Mouse (Mus musculus) embryo, embryonic 11.5 days (tissue): ENCODE data around the gene Ppm1a.
"Not testable (repeated sequence)": the region's sequence is repeated elsewhere in the genome, so short reads cannot be mapped to it uniquely, and the experiment has no call there.

Experiments used
- DNase-seq: peaks from one replicate; pipeline ENCODE4 v3.0.0-alpha.2; 2012; ENCODE audit warnings: low read depth, low spot score

Gene Ppm1a

DNA sequence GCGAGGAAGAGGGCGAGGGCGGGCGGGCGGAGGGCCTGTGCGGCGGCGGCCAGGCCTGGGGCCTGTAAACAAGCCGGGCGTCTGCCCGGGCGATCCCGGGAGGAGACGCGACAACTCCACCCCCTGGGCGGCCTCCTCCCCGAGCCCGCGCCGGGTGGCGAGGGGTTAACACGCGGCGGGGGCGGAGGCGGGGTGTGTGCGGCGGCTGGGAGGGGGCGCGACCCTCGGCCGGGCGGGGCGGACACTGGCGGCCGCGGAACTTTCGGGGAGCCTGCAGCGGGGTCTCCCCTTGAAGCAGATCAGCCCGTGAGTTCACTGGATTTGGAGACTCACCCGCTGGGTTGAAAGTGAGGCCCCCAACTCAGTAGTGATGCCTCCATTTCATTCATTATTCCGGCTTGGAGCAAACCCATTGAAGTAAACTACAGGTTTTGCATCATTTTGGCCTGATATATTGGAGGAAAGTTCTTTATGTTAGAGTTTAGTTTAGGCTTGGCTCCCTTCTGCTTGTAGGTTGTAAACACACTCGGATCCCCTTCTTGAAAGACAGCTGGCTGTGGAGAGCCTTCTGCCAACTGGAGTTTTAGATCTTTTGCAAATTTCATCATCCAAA is 4.5 kb downstream of the Ppm1a start:
- peak; percentile 50 for DNase-seq

DNA sequence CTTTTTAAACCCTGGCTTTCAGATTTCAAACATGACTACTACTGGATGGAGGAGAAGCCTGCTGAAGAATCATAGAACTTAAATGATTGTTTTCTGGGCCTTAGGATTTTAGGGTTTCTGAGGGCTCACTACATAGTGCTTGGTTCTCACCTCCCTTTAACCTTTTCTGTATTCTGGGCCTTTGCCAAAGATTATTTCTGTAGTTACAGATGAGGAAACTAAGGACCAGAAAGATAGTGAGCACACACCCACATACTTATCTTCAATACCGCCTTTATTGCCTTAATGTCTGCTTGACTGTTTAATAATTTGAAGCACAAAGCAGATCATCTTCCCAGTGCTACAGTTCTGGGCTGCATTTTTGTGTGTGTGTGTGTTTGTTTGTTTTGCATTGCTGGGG is 5.2 kb downstream of the Ppm1a start:
- DNase-seq: no peak

- DNase-seq: no peak
These were observed 5.9 kb downstream of the Ppm1a start for GRCm38 (mm10) chr12:72763156-72763555.

DNA sequence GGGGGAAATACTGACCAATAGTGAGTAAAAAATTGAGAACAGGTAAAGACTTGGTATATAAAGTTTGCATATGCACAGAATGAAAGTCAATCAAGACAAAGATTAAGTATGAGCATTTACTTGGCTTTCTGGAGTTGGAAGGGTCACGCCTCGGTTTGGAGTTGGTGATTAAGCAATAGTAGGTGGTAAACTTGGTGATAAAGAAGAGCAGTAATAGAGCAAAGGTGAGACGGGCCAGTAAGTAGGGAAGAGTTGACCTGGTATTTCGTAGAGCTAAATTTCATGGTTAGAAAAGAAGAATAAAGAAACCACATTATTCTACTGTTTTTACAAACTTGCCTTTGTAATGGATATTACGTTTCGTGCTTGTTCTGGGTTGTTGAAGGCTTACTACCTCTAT is 10.6 kb downstream of the Ppm1a start:
- no peak for DNase-seq

DNA sequence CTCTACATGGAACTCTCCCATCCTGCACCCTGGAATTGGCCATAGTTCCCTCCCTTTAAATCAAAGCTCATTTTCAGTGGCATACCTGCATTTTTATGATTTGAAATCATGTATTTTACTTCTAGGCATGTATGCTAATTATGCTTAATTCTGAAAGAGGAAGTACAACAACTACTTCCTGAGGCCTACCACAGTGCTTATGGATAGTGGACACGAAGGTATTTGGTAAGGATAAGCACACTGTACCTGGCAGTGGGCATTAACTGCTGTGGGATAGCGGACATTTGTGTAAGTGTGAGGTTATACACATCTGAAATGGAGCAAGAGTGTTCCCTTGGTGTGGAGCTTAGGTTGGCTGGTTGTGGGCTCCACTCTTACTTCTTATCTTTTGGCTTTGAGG is 11.0 kb downstream of the Ppm1a start:
- DNase-seq: no peak

GRCm38 (mm10) chr12:72769546-72770230 is 12.4 kb downstream of the Ppm1a start:
- no peak for DNase-seq

- DNase-seq: no peak
These were observed 13.9 kb downstream of the Ppm1a start for GRCm38 (mm10) chr12:72771153-72771552.

DNA sequence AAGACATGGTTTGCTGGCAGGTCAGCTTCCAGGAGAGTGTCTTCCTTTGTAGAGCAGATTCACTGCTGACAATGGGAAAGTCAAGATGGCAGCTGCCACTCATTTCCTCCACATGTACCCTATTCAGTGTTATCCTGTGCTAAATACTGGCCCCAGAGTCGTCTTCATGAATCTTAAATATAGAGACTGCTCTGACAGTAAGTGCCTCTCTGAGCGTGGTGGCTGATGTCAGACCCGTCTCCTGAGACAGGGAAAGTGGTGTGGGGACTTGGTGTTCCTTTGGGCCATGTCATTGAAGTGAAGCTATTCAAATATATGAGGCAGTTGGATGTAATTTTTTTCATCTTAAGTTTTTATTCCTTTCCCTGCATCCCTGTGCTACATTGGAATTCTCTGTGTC is 14.5 kb downstream of the Ppm1a start:
- no peak for DNase-seq

DNA sequence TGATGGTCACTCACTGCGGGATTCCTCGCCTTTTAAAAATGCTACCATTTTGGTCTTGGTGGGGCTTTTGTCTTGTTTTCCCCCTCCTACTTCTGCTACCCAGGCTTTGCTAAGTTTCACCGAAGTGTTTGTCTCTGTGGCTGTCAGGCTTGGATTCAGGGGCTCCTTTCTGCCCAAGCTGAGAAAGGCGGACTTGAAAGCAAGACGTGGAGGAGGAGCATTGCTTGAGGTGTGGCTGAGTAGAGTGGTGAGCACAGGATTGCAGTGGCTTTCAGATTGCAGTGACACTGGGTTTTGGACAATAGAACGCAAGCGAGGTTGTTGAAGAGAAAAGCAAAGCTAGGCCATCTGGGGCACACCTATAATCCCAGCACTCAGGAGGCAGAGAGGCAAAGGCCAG is 16.7 kb downstream of the Ppm1a start:
- DNase-seq: no peak

- no peak for DNase-seq
These were observed 20.0 kb downstream of the Ppm1a start for GRCm38 (mm10) chr12:72777244-72777643.

DNA sequence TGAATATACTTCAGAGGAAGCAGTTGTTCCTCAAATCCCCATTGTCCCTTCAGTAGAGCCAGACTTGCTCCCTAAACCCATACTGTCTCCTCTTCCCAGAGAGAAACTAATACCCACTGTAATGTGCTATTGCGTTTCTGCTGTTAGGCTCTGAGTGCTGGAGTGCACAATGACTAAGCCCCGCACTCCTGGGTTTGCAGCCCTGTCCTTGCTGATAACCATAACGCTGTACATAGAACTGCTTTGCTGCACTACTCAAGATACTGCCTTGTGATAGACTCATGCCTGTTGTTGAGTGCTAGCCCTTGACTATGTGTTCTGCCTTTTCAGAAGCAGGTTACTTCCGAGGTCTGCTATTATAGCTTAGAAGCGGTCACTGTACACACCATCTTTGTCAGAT is 22.9 kb downstream of the Ppm1a start:
- DNase-seq: no peak

DNA sequence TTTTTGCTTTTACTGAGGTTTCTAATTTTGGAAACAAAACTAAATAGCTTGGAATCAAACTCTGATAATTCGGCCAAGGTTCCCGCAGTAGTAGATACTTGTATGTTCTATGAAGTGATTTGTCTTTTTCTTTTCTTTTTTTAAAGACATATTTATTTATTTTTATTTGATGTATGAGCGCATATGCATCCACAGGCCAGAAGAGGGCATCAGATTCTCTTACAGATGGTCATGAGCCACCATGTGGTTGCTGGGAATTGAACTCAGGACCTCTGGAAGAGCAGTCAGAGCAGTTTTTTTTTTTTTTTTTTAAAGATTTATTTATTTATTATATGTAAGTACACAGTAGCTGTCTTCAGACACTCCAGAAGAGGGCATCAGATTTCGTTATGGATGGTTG is 25.5 kb downstream of the Ppm1a start:
- DNase-seq: not testable (repeated sequence)

GRCm38 (mm10) chr12:72785183-72785930 is 28.1 kb downstream of the Ppm1a start:
- no peak for DNase-seq

GRCm38 (mm10) chr12:72786551-72786950 is 29.3 kb downstream of the Ppm1a start:
- DNase-seq: no peak

DNA sequence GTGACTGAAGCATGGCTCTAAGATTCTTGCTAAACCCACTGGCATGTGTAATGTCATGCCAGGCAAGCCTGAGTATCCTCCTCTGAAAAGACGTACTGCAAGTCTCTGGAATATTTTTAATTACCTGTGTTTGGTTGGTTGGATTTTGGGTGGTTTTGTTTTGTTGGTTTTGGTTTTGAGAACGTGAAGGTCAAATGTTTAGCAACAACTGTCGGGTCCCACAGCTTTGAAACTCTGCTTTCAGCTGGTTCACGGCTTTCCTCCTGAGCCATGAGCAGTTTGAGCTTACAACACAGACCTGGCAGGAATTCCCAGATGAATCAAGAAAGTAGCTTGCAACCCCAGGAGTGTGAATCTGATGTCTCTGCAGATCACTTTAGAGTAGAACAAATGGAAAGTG is 29.7 kb downstream of the Ppm1a start:
- no peak for DNase-seq

- DNase-seq: no peak
These were observed 33.3 kb downstream of the Ppm1a start for GRCm38 (mm10) chr12:72790538-72790937.

- no peak for DNase-seq
These were observed 35.3 kb downstream of the Ppm1a start for GRCm38 (mm10) chr12:72792320-72793091.

DNA sequence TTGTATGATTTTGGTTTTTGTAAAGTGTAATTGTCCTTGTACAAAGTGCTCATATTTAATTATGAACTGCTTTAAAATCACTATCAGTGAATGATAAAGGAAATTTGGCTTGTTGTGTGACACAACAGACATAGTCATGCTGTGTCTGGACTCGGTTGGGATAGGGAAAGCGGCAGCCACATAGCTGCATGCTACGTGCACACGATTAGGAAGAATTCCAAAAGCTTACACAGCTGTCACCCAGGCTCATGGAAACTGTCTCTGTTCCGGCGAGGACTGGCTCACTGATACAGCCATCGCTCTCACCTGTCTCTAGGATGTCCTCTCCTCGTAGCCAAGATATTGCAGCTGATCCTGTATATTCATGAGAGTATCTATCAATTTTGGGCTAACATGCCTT is 36.7 kb downstream of the Ppm1a start:
- DNase-seq: no peak

DNA sequence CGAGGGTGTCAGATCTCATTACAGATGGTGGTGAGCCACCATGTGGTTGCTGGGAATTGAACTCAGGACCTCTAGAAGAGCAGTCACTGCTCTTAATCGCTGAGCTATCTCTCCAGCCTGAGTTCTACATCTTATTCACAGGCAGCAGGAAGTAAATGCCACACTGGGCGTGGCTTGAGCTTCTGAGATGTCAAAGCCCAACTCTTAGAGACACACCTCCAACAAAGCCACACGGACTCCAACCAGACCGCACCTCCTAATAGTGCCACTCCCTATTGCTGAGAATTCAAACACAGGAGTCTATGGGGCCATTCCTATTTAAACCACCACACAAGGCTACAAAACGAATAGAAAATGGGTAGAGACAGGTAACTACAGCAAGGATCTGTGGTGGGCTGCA is 52.5 kb downstream of the Ppm1a start:
- no peak for DNase-seq

- DNase-seq: no peak
These were observed 54.3 kb downstream of the Ppm1a start for GRCm38 (mm10) chr12:72811588-72811987.

- no peak for DNase-seq
These were observed 63.7 kb downstream of the Ppm1a start for GRCm38 (mm10) chr12:72820940-72821431.

- DNase-seq: no peak
These were observed 64.3 kb downstream of the Ppm1a start for GRCm38 (mm10) chr12:72821589-72821988.
